Mouse (Mus musculus) liver, postnatal 0 days (tissue): ENCODE results near the gene Eif3j1.
A peak's percentile ranks its signal among the peaks of the same experiment; 100 is the strongest.

Experiments
- CTCF ChIP-seq: sonication (generic); IDR thresholded peaks from 2 replicates; pipeline ENCODE4 v1.5.1; 2016; ENCODE audit warnings: antibody characterized with exemption, low read depth
- EP300 ChIP-seq: IDR thresholded peaks from 2 replicates; pipeline ENCODE4 v1.6.1; 2016; ENCODE audit warnings: antibody characterized with exemption, low read depth, mild to moderate bottlenecking

DNA sequence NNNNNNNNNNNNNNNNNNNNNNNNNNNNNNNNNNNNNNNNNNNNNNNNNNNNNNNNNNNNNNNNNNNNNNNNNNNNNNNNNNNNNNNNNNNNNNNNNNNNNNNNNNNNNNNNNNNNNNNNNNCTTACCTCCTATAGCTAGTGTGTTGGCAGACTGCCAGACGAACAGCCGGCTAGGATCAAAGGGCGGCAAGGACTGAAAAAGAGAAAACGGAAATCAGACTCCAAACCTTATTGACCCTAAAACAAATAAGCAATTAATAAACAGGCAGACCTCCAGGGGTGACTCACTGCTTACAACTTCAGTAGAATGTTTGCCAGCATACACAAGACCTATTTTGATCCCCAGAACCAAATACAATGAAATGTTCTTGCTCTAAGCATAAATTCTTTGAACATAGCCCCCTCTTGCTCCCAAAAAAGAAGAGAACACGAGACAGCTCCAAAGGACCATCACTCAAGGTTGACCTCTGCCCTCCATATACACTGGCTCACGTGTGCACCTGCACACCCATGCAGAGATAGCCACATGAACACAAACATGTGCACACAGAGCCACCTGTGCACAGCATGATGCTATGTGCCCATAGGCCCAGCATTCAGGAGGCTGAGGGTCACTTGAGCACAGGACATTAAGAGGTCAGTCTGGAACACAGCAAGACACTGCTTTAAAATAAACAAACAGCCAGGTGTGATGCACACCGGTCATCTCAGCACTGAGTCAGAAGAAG lies 53.5 kb downstream of the Eif3j1 start:
- TF ChIP-seq CTCF (no peak), EP300 (peak; percentile 51; the same call in 1 of the 2 replicates)
